Mouse (Mus musculus) midbrain, embryonic 13.5 days (tissue): Measurements from ENCODE around the gene Lgals7. TPM values are rescaled to one million over a fixed set of nuclear protein-coding genes. Genes with fewer than 3 reads are reported as not detected.
A peak's percentile ranks its signal among the peaks of the same experiment; 100 is the strongest.

Experiments
- ATAC-seq: fragments of 200-750 bp; cut with Nextera tagmentation; 2 replicates; pipeline ENCODE4 v1.8.0; 2017; ENCODE audit warnings: mild to moderate bottlenecking, moderate TSS enrichment, moderate library complexity
- H3K27ac ChIP-seq: fragments of 300-500 bp; sonication (generic); 2 replicates; pipeline ENCODE4 v1.5.1; 2015; ENCODE audit warnings: inconsistent platforms, mild to moderate bottlenecking, moderate library complexity
- H3K27me3 ChIP-seq: fragments of 300-500 bp; sonication (generic); 2 replicates; pipeline ENCODE4 v1.6.1; 2015; ENCODE audit warnings: mild to moderate bottlenecking, inconsistent platforms
- H3K36me3 ChIP-seq: fragments of 300-500 bp; sonication (generic); 2 replicates; pipeline ENCODE4 v1.6.1; 2015; ENCODE audit warnings: mild to moderate bottlenecking, inconsistent platforms
- H3K4me1 ChIP-seq: fragments of 300-500 bp; sonication (generic); replicated peaks from 2 replicates; pipeline ENCODE4 v1.6.1; 2015; ENCODE audit warnings: inconsistent platforms
- H3K4me2 ChIP-seq: fragments of 300-500 bp; sonication (generic); replicated peaks from 2 replicates; pipeline ENCODE4 v1.6.1; 2015; ENCODE audit warnings: moderate library complexity, mild to moderate bottlenecking, inconsistent platforms
- H3K4me3 ChIP-seq: fragments of 300-500 bp; sonication (generic); replicated peaks from 2 replicates; pipeline ENCODE4 v1.5.1; 2015; ENCODE audit warnings: mild to moderate bottlenecking, inconsistent platforms
- H3K9ac ChIP-seq: fragments of 300-500 bp; sonication (generic); replicated peaks from 2 replicates; pipeline ENCODE4 v1.6.1; 2015; ENCODE audit warnings: mild to moderate bottlenecking, inconsistent platforms
- H3K9me3 ChIP-seq: fragments of 300-500 bp; sonication (generic); 2 replicates; pipeline ENCODE4 v1.6.1; 2016; ENCODE audit warnings: mild to moderate bottlenecking, inconsistent platforms
- WGBS: fragments of 180-500 bp; shearing (Covaris S2); methylation state at CpG from one replicate; pipeline ENCODE4 v1.1.7; 2015; 5-methylcytosine and 5-hydroxymethylcytosine counted together
- polyA plus RNA-seq: library from polyadenylated mRNA; unstranded; fragments of >200 nt; fragmentation: Nextera tagmentation; extraction: Ambion mirVana; gene quantifications from 2 replicates; pipeline ENCODE4 v1.2.1, GENCODE M21; 2015

Gene Lgals7
- polyA plus RNA-seq, 1 experiment from 2014 or later, result 8.5 TPM

DNA sequence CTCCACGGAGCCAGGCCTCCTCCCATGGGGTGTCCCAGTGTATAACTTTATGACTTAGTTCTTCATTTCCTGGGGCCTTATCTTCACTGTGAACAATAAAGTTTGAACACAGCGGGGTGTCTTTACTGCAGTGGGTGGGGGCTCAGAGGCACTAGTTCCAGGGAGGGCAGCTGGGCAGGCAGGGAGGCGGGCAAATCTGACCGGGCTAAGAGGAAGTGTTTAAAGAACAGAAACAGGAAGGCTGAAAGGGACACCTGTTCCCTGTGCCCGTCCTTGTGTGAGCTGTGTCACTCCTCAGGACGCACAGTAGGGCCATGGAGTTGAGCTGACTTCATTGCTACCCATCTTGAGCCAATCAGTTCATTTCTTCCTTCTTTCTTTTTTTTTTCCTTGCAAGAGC lies 31.5 kb upstream of the Lgals7 start:
- 84% methylated on average over 6 of the region's 6 CpGs for WGBS
- Histone ChIP-seq H3K9ac (no peak overlapping the region), H3K4me2 (no peak overlapping the region), H3K4me3 (no peak overlapping the region), H3K4me1 (no peaks in the 10 kb centered on the region), H3K27ac (no peak overlapping the region), H3K36me3 (peaks cover 25% of the 10 kb centered on the region), H3K9me3 (no peaks in the 10 kb centered on the region), H3K27me3 (no peaks in the 10 kb centered on the region)
- ATAC-seq, result no peak

DNA sequence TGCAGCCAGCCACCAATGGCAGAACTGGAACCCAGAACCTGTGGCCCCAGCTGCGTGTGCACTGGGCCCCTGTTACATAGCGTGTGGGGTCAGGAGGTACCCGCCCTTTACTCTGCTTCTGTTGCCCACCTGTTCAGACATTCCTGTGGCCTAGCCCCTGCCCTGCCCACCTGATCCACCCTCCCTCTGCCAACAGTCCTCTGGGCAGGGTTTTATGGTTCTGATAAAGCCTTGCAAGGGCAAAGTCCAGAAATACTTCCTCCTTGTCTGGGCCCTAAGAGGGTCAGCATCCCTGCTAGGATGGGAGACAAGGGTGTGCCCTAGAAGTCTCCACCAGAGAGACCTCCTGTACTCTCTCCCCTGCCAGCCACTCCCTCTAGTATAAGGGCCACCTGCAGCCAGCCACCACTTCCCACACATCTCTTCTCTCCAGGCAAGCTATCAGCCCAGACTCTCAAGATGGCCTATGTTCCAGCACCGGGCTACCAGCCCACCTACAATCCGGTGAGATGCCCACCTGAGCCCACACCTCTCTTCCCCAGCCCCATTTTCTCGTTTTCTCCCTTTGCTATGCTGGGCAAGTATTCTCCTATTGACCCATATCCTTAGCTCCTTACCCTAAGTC lies 29.8 kb upstream of the Lgals7 start, which contains the start of gene Lgals4:
Gene Lgals4, plus strand, starts transcription at position 132 of the 625 bp plus-strand sequence.
- Histone ChIP-seq H3K27me3 (no peaks in the 10 kb centered on the region), H3K27ac (no peak within 1 kb of the TSS), H3K4me2 (no peak within 1 kb of the TSS), H3K4me3 (no peak within 1 kb of the TSS), H3K9me3 (no peaks in the 10 kb centered on the region), H3K36me3 (peaks cover 25% of the 10 kb centered on the region), H3K9ac (no peak within 1 kb of the TSS), H3K4me1 (no peaks in the 10 kb centered on the region)
- no peak for ATAC-seq
- 81% methylated on average over 6 of the region's 6 CpGs for WGBS

DNA sequence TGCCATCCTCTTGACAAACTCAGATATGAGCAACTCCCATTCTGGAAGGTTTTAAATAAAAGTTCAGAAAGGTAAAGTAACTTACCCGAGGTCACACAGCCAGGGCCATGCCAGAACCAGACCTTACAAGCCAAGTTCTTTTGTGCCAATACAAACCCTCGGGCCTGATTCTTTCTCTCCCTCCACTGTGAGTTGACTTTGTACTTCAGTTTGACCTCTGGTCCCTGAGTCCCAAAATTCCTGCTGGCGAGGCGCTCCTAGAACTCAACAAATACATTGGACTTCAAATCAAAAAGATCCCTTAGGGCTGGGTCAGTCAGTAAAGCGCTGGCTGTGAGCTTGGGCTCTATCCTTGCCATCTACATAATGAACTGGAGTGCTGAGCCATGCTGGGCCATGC lies 26.7 kb upstream of the Lgals7 start:
- no peaks in the 10 kb centered on the region for H3K4me1 ChIP-seq
- ATAC-seq, result no peak
- H3K9ac ChIP-seq, result no peak overlapping the region
- H3K27me3 ChIP-seq, result no peaks in the 10 kb centered on the region
- H3K36me3 ChIP-seq, result peaks cover 3% of the 10 kb centered on the region; the same call in 1 of the 2 replicates
- H3K4me2 ChIP-seq, result no peak overlapping the region
- no peak overlapping the region for H3K27ac ChIP-seq
- H3K9me3 ChIP-seq, result no peaks in the 10 kb centered on the region
- 82% methylated on average over 5 of the region's 5 CpGs for WGBS
- no peak overlapping the region for H3K4me3 ChIP-seq

DNA sequence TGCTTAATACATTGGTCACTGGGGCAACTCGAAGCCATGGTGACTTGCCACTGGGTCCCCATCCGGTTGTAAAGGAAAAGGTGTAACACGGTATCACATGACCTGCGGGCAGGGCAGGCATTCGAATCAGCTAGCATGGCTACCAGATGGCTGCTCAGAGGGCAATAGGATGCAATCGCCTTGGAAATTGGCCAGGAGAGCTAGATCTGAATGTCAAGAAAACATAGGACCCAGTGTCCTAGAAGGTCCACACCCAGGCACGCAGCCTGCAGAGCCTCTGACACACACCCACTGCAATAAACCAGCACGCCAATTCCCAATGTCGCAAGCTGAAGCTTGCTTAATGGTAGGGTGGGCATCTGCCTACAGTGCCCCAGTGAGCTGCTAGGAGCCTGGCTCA lies 25.3 kb upstream of the Lgals7 start:
- Histone ChIP-seq H3K4me3 (no peak overlapping the region), H3K9ac (no peak overlapping the region), H3K36me3 (no peaks in the 10 kb centered on the region), H3K27me3 (no peaks in the 10 kb centered on the region), H3K4me1 (no peaks in the 10 kb centered on the region), H3K9me3 (no peaks in the 10 kb centered on the region), H3K4me2 (no peak overlapping the region), H3K27ac (no peak overlapping the region)
- WGBS, result 87% methylated on average over 9 of the region's 9 CpGs
- no peak for ATAC-seq

DNA sequence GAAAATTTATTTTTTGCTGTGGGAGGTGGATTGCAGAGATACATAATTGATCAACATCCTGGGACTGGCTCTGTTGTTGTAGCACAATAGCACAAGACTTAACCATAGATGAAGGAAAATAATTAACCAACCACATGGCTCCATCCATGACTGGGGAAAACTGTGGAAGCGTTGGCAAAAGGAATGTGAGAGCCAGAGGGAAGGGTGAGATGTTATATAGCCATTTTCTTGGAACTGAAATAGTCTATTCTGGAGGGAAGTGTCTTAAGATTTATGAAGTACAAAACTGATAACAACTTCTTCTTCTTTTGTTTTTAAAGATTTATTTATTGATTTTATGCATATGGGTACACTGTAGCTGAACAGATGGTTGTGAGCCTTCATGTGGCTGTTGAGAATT lies 16.4 kb upstream of the Lgals7 start:
- H3K9ac ChIP-seq, result no peak overlapping the region
- H3K4me2 ChIP-seq, result no peak overlapping the region
- no peak for ATAC-seq
- no peaks in the 10 kb centered on the region for H3K9me3 ChIP-seq
- H3K27me3 ChIP-seq, result no peaks in the 10 kb centered on the region
- H3K4me3 ChIP-seq, result no peak overlapping the region
- 77% methylated on average over 1 of the region's 1 CpGs for WGBS
- H3K4me1 ChIP-seq, result no peaks in the 10 kb centered on the region
- H3K27ac ChIP-seq, result no peak overlapping the region
- H3K36me3 ChIP-seq, result no peaks in the 10 kb centered on the region

DNA sequence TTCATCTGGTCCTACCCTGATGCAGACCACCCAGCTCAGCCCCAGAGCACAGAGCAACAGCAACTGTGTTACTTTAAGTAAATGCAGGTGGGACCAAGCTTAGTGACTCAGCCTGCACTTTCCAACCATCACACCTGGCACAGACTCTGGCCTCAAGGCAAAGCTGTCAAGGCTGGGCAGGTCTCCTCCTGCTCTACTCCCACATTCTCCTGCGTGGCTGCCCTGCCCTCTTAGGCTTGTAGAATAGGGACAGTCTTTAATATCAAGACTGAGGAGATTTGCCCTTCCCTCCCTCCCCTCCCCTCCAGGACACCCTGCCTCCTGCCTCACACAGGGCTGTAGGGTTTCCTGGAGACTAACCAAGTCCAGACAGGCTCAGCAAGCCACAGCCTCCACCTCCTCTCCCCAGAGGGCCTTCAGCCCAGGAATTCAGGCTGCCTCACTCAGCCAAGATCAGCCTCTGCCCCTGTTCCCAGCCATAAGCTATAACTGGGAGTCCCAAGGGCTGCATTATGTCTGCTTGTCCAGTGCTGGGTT lies 13.9 kb upstream of the Lgals7 start:
- H3K36me3 ChIP-seq, result no peaks in the 10 kb centered on the region
- no peaks in the 10 kb centered on the region for H3K9me3 ChIP-seq
- H3K4me1 ChIP-seq, result no peaks in the 10 kb centered on the region
- no peak overlapping the region for H3K9ac ChIP-seq
- WGBS, result 58% methylated on average over 1 of the region's 1 CpGs
- H3K27me3 ChIP-seq, result no peaks in the 10 kb centered on the region
- H3K4me2 ChIP-seq, result no peak overlapping the region
- H3K27ac ChIP-seq, result no peak overlapping the region
- ATAC-seq, result no peak
- H3K4me3 ChIP-seq, result no peak overlapping the region

DNA sequence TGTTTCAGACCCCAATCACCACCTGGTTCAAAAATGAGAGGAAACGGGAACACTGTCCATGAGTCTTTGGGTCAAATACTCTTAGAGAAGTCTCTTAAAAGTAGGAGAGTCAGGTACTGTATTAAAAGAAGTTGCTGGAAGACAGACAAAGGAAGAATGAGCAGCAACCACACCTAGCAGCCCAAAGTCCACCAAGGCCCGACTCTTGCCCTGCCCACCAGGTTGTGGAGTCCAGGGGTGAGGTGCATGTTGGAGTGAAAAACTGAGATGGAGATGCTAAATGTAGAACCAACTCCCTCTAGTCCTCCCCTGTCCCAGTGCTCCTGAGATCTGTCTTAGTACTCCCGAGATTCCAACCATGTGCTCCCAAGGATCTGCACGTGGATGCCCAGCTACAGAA lies 13.0 kb upstream of the Lgals7 start:
- no peaks in the 10 kb centered on the region for H3K4me1 ChIP-seq
- H3K27me3 ChIP-seq, result no peaks in the 10 kb centered on the region
- no peaks in the 10 kb centered on the region for H3K36me3 ChIP-seq
- 87% methylated on average over 4 of the region's 4 CpGs for WGBS
- H3K4me3 ChIP-seq, result no peak overlapping the region
- H3K27ac ChIP-seq, result no peak overlapping the region
- H3K4me2 ChIP-seq, result no peak overlapping the region
- H3K9me3 ChIP-seq, result no peaks in the 10 kb centered on the region
- no peak overlapping the region for H3K9ac ChIP-seq
- no peak for ATAC-seq

DNA sequence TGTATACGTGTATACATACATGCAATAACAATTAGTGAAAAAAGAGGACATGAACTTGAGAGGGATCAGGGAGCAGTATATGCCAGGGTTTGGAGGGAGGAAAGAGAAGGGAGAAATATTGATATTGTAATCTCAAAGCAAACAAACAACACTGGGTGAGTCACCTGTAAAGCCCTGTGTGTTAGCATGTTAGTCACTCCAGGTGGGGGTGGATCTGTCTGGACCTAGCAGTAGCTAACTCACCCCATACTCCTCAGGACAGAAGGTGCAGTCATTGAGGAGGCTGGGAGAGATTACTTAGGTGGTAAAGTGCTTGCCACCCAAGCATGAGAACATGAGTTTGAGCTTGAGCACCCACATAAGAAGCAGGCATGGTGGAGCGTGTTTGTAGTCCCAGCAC lies 3.7 kb upstream of the Lgals7 start:
- Histone ChIP-seq H3K27ac (no peak overlapping the region), H3K27me3 (no peaks in the 10 kb centered on the region), H3K4me2 (no peak overlapping the region), H3K9ac (no peak overlapping the region), H3K36me3 (no peaks in the 10 kb centered on the region), H3K4me3 (no peak overlapping the region), H3K9me3 (no peaks in the 10 kb centered on the region), H3K4me1 (peaks cover 9% of the 10 kb centered on the region)
- no peak for ATAC-seq
- WGBS, result 95% methylated on average over 2 of the region's 2 CpGs

DNA sequence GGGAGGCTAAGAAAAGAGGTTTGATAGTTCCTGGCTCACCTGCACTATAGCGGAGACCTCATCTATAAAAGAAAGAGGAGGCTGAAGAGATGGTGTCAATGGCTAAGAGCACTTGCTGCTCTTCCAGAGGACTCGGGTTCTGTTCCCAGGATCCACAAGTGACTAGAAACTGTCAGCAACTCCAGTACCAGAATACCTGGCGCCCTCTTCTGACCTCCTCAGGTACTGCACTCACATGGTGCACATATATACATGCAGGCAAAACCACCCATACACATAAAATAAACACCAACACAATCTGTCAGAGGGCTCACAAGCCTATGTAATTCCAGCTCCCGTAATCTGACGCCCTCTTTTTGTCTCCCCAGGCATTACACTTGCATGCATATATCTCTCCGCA lies 2.8 kb upstream of the Lgals7 start:
- Histone ChIP-seq H3K9me3 (no peaks in the 10 kb centered on the region), H3K4me2 (no peak overlapping the region), H3K27me3 (no peaks in the 10 kb centered on the region), H3K4me3 (no peak overlapping the region), H3K36me3 (no peaks in the 10 kb centered on the region), H3K9ac (no peak overlapping the region), H3K27ac (no peak overlapping the region), H3K4me1 (peaks cover 15% of the 10 kb centered on the region)
- WGBS, result 82% methylated on average over 6 of the region's 6 CpGs
- no peak for ATAC-seq

DNA sequence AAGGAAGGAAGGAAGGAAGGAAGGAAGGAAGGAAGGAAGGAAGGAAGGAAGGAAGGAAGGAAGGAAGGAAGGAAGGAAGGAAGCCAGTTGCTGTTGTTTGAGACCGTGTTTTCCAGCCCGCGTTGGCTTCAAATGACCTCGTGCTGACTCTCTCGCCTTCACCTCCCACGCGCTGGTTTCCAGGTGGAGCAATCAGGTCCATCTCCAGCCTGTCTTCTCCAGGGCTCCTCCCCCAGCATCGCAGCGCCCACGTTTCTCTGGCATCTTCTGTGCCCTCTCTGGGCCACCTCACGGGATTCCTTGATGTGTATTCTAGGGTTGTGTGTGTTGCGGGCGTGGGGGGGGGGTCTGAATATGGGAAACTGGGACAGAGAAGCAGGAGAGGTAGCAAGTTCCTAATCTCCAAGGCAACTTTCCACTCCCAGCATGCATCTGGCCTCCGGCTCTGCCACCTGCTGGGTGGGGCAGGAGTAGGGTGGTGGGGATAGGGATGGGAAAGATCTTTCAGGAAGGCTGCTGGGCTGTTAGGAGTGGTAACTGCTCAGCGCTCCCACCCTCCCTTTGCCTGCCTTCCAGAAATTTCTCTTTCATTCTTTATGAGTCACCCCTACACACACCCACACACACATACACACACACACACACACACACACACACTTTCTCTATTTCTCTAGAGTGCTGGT lies 695 bp upstream of the Lgals7 start:
- Histone ChIP-seq H3K9ac (no peak overlapping the region), H3K4me2 (no peak overlapping the region), H3K4me3 (no peak overlapping the region), H3K9me3 (no peaks in the 10 kb centered on the region), H3K36me3 (no peaks in the 10 kb centered on the region), H3K4me1 (peaks cover 19% of the 10 kb centered on the region), H3K27me3 (no peaks in the 10 kb centered on the region), H3K27ac (no peak overlapping the region)
- WGBS, result 81% methylated on average over 15 of the region's 15 CpGs
- ATAC-seq, result no peak

DNA sequence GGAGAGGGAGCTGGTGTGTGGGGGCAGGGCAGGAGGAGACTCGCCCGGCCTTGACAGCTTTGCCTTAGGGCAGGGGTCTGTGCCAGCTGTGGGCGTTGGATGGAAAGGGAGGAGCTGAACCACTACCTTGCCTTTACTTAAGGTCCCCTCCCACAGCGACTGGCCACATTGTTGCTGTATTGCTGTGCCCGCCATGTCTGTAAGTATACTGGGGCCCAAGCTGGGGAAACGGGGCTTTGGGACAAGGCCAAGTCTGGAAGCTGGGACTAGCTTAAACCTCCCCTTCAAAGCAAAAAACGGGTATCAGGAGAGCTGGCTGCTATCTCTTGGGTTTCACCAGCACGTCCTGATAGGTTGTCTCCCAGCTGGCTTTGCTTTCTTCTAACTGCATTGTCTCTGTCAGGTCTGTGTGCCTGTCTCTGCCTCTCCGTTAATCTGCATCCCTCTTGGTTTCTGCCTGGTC lies 666 bp downstream of the Lgals7 start:
- no peaks in the 10 kb centered on the region for H3K9me3 ChIP-seq
- H3K27me3 ChIP-seq, result no peaks in the 10 kb centered on the region
- 0 out of 2 replicates have a peak overlapping the region, but pooled peaks have one; percentile 30 for H3K27ac ChIP-seq
- H3K4me1 ChIP-seq, result peaks cover 19% of the 10 kb centered on the region
- H3K4me2 ChIP-seq, result peak overlapping the region; percentile 20; the same call in 1 of the 2 replicates
- H3K9ac ChIP-seq, result no peak overlapping the region
- WGBS, result 52% methylated on average over 9 of the region's 9 CpGs
- ATAC-seq, result no peak
- no peak overlapping the region for H3K4me3 ChIP-seq
- H3K36me3 ChIP-seq, result no peaks in the 10 kb centered on the region

DNA sequence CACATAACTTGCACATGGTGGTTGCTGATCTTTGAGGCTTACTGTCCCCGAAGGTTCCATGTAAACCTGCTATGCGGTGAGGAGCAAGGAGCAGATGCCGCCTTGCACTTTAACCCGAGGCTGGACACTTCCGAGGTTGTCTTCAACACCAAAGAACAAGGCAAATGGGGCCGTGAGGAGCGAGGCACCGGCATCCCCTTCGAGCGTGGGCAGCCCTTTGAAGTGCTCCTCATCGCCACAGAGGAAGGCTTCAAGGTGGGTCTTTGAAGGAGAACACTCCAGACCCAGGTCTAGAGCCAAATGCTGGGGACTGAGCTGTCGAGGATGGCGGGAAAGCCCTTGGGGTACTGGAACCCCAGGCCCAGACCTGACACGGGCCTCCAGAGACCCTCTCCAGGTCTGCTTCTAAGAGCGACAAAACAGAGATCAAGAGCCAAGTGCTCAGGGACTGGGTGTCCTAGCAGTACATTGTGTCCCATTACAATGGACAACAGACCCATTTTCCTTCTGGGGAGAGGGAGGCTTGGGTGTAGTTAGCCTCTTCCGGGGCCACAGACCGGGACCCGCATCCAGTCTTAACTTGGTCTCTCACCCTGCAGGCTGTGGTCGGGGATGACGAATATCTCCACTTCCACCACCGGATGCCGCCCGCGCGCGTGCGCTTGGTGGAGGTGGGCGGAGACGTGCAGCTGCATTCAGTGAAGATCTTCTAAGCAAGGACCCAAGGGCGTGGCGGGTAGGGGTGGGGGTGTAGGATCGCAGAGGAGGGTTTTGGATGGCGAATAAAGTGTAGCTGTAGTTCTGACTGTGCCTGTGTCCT lies 2.0 kb downstream of the Lgals7 start:
- WGBS, result 49% methylated on average over 33 of the region's 33 CpGs
- H3K36me3 ChIP-seq, result no peaks in the 10 kb centered on the region
- peak; percentile 59 for ATAC-seq
- H3K4me1 ChIP-seq, result peaks cover 19% of the 10 kb centered on the region
- no peak overlapping the region for H3K27ac ChIP-seq
- H3K9me3 ChIP-seq, result no peaks in the 10 kb centered on the region
- peak overlapping the region; percentile 20 for H3K4me3 ChIP-seq
- no peaks in the 10 kb centered on the region for H3K27me3 ChIP-seq
- peak overlapping the region; percentile 41; the same call in 1 of the 2 replicates for H3K9ac ChIP-seq
- peak overlapping the region; percentile 49 for H3K4me2 ChIP-seq
